Mouse (Mus musculus): ENCODE measurements around the gene Spata48. TPM values are rescaled to one million over a fixed set of nuclear protein-coding genes. Genes with fewer than 3 reads are reported as not detected.
A peak's percentile ranks its signal among the peaks of the same experiment; 100 is the strongest.

Gene Spata48
- polyA plus RNA-seq, 1 experiment from 2014 or later = 1.6 TPM

DNA sequence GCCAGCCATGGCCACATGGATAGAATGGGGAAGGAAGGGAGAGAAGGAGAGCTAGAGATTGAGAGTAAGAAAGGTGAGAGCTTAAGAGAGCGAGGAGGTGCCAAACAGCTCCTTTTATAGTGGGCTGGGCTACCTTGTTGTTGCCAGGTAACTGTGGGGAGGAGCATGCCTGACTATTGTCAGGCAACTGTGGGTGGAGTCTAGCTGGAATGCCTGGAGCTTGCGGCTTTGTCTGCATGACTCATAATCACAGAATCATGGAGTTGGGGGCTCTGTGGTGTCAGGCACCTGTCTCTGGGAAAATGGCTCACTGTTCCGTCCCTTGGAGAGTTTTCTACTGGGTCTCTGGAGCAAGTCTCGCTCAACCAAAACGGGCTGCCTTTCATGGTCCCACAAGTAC, 30.1 kb downstream of the Spata48 start:
- no peak overlapping the region for H3K27ac ChIP-seq (ENCODE audit: low read depth)

DNA sequence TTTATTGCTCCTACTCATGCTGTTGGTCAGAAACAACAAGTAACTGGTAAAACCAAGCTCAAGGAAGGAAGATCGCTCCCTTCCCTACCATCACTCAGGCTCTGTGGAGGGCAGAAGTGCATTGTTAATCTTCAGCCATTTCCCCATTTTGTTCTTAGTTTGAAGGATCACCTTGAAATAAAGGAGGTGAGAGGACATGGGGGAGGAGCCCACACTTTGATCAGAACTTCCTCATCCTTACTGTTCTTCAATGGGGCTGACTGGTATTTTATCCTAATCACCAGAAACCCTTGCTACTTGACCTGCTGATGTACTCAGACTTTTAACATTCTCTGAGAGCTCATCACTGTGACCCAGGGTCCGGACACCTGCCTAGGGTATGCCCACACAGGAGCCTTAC, 33.8 kb downstream of the Spata48 start:
- ATAC-seq (ENCODE audit: insufficient read depth) = no peak
- Histone ChIP-seq H3K4me1 (ENCODE audit: insufficient read depth) (no peaks in the 10 kb centered on the region), H3K4me2 (no peak overlapping the region), H3K36me3 (ENCODE audit: insufficient read depth) (no peaks in the 10 kb centered on the region), H3K27me3 (ENCODE audit: insufficient read depth, low read length) (no peaks in the 10 kb centered on the region), H3K9ac (no peak overlapping the region), H3K9me3 (ENCODE audit: low read depth, low read length) (no peaks in the 10 kb centered on the region), H3K27ac (ENCODE audit: low read depth) (no peak overlapping the region), H3K4me3 (ENCODE audit: low read depth, low read length) (no peak overlapping the region)
- no peak for DNase-seq
- no peak for TF ChIP-seq CTCF (IDR thresholded peaks at IDR 0.05; ENCODE audit: low read depth)
- 83% methylated on average over 2 of the region's 2 CpGs for WGBS

More for the DNA sequence above, 30.1 kb downstream of the Spata48 start:
- no peak for ATAC-seq (ENCODE audit: insufficient read depth)
- H3K4me1 ChIP-seq (ENCODE audit: insufficient read depth) = no peaks in the 10 kb centered on the region
- H3K27me3 ChIP-seq (ENCODE audit: insufficient read depth, low read length) = no peaks in the 10 kb centered on the region
- H3K36me3 ChIP-seq (ENCODE audit: insufficient read depth) = no peaks in the 10 kb centered on the region
- TF ChIP-seq CTCF (IDR thresholded peaks at IDR 0.05; ENCODE audit: low read depth) = no peak
- no peak overlapping the region for H3K4me2 ChIP-seq
- WGBS = 68% methylated on average over 5 of the region's 5 CpGs
- peak; percentile 3 for DNase-seq
- no peaks in the 10 kb centered on the region for H3K9me3 ChIP-seq (ENCODE audit: low read depth, low read length)
- H3K9ac ChIP-seq = no peak overlapping the region
- H3K4me3 ChIP-seq (ENCODE audit: low read depth, low read length) = no peak overlapping the region

DNA sequence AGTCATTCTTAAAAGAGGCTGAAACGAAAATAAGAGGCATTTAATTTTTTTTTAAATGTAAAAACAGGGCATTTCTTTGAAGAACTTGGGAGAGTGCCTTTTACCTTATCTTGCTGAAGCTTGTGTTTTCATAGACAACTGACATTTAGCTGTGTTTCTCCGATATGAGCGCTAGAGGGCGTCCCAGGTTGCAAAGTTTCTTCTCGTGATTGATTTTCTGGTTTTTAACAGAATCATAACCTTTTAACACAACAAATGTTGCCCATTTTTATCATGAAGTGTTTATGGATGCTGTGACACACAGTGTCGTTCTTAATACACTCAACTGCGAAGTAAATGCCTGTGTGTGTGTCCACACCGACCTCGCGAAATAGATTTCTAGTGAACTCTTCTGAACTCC, 38.0 kb downstream of the Spata48 start:
- Histone ChIP-seq H3K4me3 (ENCODE audit: low read depth, low read length) (no peak overlapping the region), H3K9ac (no peak overlapping the region), H3K4me1 (ENCODE audit: insufficient read depth) (no peaks in the 10 kb centered on the region), H3K9me3 (ENCODE audit: low read depth, low read length) (no peaks in the 10 kb centered on the region), H3K36me3 (ENCODE audit: insufficient read depth) (no peaks in the 10 kb centered on the region), H3K4me2 (no peak overlapping the region), H3K27ac (ENCODE audit: low read depth) (no peak overlapping the region), H3K27me3 (ENCODE audit: insufficient read depth, low read length) (no peaks in the 10 kb centered on the region)
- ATAC-seq (ENCODE audit: insufficient read depth) (no peak), DNase-seq (peak; percentile 62)
- peak; percentile 63 for TF ChIP-seq CTCF (IDR thresholded peaks at IDR 0.05; ENCODE audit: low read depth)
- WGBS = 13% methylated on average over 10 of the region's 10 CpGs

DNA sequence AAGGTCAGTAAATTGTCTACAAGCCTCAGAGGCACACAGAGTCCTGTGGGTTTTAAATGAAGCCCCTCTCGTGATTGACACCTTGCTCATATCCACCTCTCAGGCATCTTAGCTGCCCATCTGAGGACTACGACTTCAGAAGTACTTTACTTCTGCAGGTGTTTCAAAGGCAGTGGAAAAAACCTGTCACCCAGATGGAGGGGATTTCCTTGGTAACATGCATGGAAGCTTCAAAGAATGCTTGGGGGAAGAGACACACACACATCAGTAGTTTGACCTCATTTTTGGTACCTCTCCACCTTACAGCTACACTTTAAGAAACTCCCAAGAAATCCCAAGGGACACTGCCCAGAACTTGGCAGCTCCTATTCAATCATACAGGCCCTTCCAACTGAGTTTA, 44.3 kb downstream of the Spata48 start:
- no peak overlapping the region for H3K27ac ChIP-seq (ENCODE audit: low read depth)
- DNase-seq (no peak), ATAC-seq (ENCODE audit: insufficient read depth) (no peak)
- WGBS = 70% methylated on average over 2 of the region's 2 CpGs
- no peak overlapping the region for H3K4me3 ChIP-seq (ENCODE audit: low read depth, low read length)
- H3K9ac ChIP-seq = no peak overlapping the region
- no peaks in the 10 kb centered on the region for H3K9me3 ChIP-seq (ENCODE audit: low read depth, low read length)
- no peaks in the 10 kb centered on the region for H3K36me3 ChIP-seq (ENCODE audit: insufficient read depth)
- H3K27me3 ChIP-seq (ENCODE audit: insufficient read depth, low read length) = no peaks in the 10 kb centered on the region
- H3K4me2 ChIP-seq = no peak overlapping the region
- TF ChIP-seq CTCF (IDR thresholded peaks at IDR 0.05; ENCODE audit: low read depth) = no peak
- H3K4me1 ChIP-seq (ENCODE audit: insufficient read depth) = no peaks in the 10 kb centered on the region

- 64% methylated on average over 2 of the region's 2 CpGs for WGBS
- Histone ChIP-seq H3K27me3 (ENCODE audit: insufficient read depth, low read length) (no peaks in the 10 kb centered on the region), H3K27ac (ENCODE audit: low read depth) (no peak overlapping the region), H3K9ac (no peak overlapping the region), H3K4me3 (ENCODE audit: low read depth, low read length) (no peak overlapping the region), H3K4me2 (no peak overlapping the region), H3K9me3 (ENCODE audit: low read depth, low read length) (no peaks in the 10 kb centered on the region), H3K36me3 (ENCODE audit: insufficient read depth) (no peaks in the 10 kb centered on the region), H3K4me1 (ENCODE audit: insufficient read depth) (no peaks in the 10 kb centered on the region)
- no peak for TF ChIP-seq CTCF (IDR thresholded peaks at IDR 0.05; ENCODE audit: low read depth)
- ATAC-seq (ENCODE audit: insufficient read depth) = no peak
- DNase-seq = no peak
Measured at GRCm38 (mm10) chr11:11509413-11509812, 47.5 kb downstream of the Spata48 start.

DNA sequence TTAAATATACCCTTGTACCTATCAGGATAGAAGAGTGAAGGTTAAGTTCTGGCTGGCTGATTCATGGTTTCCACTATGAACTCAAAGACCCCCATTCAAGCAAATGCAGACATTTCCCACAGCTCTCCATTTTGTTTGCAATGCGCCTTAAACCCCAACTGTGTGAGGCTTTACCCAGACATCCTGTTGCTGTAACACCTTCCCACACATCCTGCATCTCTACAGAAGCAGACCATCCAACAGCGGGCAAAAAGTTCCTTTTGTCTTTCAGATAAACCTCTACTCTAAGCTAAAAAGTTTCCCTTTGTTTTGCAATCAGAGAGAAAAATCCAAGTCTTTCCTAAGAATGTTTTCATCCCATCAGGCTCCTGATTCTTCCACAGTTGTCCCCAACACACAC, 50.2 kb downstream of the Spata48 start:
- no peak overlapping the region for H3K4me3 ChIP-seq (ENCODE audit: low read depth, low read length)
- no peak overlapping the region for H3K9ac ChIP-seq
- no peaks in the 10 kb centered on the region for H3K4me1 ChIP-seq (ENCODE audit: insufficient read depth)
- 34% methylated on average over 2 of the region's 2 CpGs for WGBS
- no peak overlapping the region for H3K4me2 ChIP-seq
- no peak for ATAC-seq (ENCODE audit: insufficient read depth)
- DNase-seq = no peak
- H3K36me3 ChIP-seq (ENCODE audit: insufficient read depth) = no peaks in the 10 kb centered on the region
- H3K27ac ChIP-seq (ENCODE audit: low read depth) = no peak overlapping the region
- no peaks in the 10 kb centered on the region for H3K9me3 ChIP-seq (ENCODE audit: low read depth, low read length)
- no peak for TF ChIP-seq CTCF (IDR thresholded peaks at IDR 0.05; ENCODE audit: low read depth)
- no peaks in the 10 kb centered on the region for H3K27me3 ChIP-seq (ENCODE audit: insufficient read depth, low read length)

DNA sequence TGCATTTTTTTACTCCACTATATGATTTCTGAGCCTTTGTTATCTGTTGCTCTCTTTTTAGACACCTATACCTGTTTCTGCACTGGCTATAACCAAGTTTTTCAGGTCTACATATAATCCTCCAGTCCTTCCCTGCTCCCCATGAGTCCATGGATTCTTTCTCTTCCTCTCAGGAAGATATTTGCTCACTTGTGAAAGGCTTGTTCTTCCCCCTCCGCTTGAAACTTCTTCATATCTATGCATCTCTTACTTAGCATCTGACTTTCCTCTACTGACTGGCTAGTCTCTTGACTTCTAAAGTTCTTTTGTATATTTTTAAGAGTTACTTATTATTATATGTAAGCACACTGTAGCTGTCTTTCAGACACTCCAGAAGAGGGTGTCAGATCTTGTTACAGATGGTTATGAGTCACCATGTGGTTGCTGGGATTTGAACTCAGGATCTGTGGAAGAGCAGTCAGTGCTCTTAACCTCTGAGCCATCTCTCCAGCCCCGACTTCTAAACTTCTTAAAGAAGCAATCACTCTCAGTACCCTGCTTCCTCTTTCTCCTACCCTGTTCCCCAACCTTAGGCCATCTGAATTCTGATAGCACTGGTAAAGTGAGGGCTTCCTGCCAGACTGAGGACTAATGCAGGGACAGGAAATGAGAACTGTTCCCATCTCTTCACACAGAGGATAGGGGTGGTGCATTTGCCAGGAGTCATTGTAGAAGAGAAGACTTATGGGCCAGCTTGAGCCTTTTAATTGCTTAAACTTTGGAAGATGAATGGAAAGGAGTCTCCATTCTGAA, 51.3 kb downstream of the Spata48 start:
- Histone ChIP-seq H3K27ac (ENCODE audit: low read depth) (no peak overlapping the region), H3K4me2 (no peak overlapping the region), H3K27me3 (ENCODE audit: insufficient read depth, low read length) (no peaks in the 10 kb centered on the region), H3K9me3 (ENCODE audit: low read depth, low read length) (no peaks in the 10 kb centered on the region), H3K4me1 (ENCODE audit: insufficient read depth) (no peaks in the 10 kb centered on the region), H3K36me3 (ENCODE audit: insufficient read depth) (no peaks in the 10 kb centered on the region), H3K9ac (no peak overlapping the region), H3K4me3 (ENCODE audit: low read depth, low read length) (no peak overlapping the region)
- 48% methylated on average over 2 of the region's 2 CpGs for WGBS
- TF ChIP-seq CTCF (IDR thresholded peaks at IDR 0.05; ENCODE audit: low read depth) = no peak
- no peak for DNase-seq
- no peak for ATAC-seq (ENCODE audit: insufficient read depth)
